Mouse (Mus musculus) ES-Bruce4 (cell line): ENCODE results near the gene 4930568D16Rik. TPM values are rescaled to one million over a fixed set of nuclear protein-coding genes. Genes with fewer than 3 reads are reported as not detected.

ENCODE experiments used
- H3K27ac ChIP-seq: 2 replicates; pipeline ENCODE4 v1.5.1; 2012; ENCODE audit warnings: low read length, inconsistent platforms; ENCODE audit not compliant: insufficient read depth
- H3K27me3 ChIP-seq: 2 replicates; pipeline ENCODE4 v1.6.1; 2012; ENCODE audit warnings: mild to moderate bottlenecking, low read length, inconsistent platforms; ENCODE audit not compliant: control insufficient read depth, poor library complexity, insufficient read depth, severe bottlenecking
- H3K36me3 ChIP-seq: 2 replicates; pipeline ENCODE4 v1.6.1; 2012; ENCODE audit warnings: inconsistent platforms, mild to moderate bottlenecking, low read length, moderate library complexity; ENCODE audit not compliant: control insufficient read depth, poor library complexity, insufficient read depth, severe bottlenecking
- H3K4me1 ChIP-seq: one replicate; pipeline ENCODE4 v1.8.1; 2011; ENCODE audit warnings: low read length; ENCODE audit not compliant: control insufficient read depth, insufficient read depth
- H3K4me3 ChIP-seq: 2 replicates; pipeline ENCODE4 v1.5.1; 2011; ENCODE audit warnings: low read depth, mild to moderate bottlenecking, low read length
- H3K9ac ChIP-seq: 2 replicates; pipeline ENCODE4 v1.6.1; 2012; ENCODE audit warnings: low read depth, mild to moderate bottlenecking, inconsistent platforms; ENCODE audit not compliant: poor library complexity, severe bottlenecking
- H3K9me3 ChIP-seq: replicated peaks from 2 replicates; pipeline ENCODE4 v1.6.1; 2012; ENCODE audit warnings: mild to moderate bottlenecking, low read length, inconsistent platforms; ENCODE audit not compliant: control insufficient read depth, poor library complexity, insufficient read depth, severe bottlenecking
- CTCF ChIP-seq: IDR thresholded peaks from one replicate; pipeline ENCODE4 v1.8.1; 2011; ENCODE audit warnings: low read depth, low read length
- EP300 ChIP-seq: IDR thresholded peaks from 2 replicates; pipeline ENCODE4 v1.6.1; 2011; ENCODE audit warnings: low read depth, low read length; ENCODE audit not compliant: insufficient read depth
- POLR2A ChIP-seq: IDR thresholded peaks from one replicate; pipeline ENCODE4 v1.8.1; 2011; ENCODE audit warnings: low read length; ENCODE audit not compliant: insufficient read depth
- polyA plus RNA-seq: library from polyadenylated mRNA; stranded (reverse); fragments of >200 nt; gene quantifications from 2 replicates; pipeline ENCODE4 v1.2.4, GENCODE M21; 2011; ENCODE audit warnings: low read depth; ENCODE audit not compliant: missing spikeins, insufficient read depth, insufficient read length

The 4930568D16Rik gene
- polyA plus RNA-seq = not detected in 2 replicates

DNA sequence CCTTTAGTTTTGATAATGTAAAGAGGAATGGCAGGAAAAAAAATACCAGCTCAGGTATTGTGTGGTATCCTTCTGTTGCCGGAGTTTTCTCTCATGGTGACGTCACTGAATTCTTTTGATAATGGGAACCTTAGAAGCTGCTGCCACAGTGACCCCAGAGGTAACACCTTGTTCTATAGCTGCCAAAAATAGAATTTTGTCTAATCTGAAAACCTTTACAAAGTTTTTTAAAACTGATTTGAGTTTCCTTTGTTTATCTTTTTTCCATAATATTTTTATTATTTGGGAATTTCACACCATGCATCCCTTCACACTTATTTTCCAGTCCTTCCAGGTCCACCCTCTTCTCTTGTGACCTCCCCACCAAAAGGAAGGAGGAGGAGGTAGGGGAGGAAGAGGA is at the start of gene 4930568D16Rik:
TSS of gene 4930568D16Rik (minus strand) at position 101 of the 400 bp plus-strand sequence.
- no peak within 1 kb of the TSS for H3K4me3 ChIP-seq
- no peak for TF ChIP-seq POLR2A
- TF ChIP-seq CTCF = no peak
- no peaks in the 10 kb centered on the region for H3K27me3 ChIP-seq
- no peak within 1 kb of the TSS for H3K9ac ChIP-seq
- H3K9me3 ChIP-seq = peaks cover 2% of the 10 kb centered on the region; the same call in 1 of the 2 replicates
- no peaks in the 10 kb centered on the region for H3K4me1 ChIP-seq
- H3K36me3 ChIP-seq = no peaks in the 10 kb centered on the region
- no peak within 1 kb of the TSS for H3K27ac ChIP-seq

DNA sequence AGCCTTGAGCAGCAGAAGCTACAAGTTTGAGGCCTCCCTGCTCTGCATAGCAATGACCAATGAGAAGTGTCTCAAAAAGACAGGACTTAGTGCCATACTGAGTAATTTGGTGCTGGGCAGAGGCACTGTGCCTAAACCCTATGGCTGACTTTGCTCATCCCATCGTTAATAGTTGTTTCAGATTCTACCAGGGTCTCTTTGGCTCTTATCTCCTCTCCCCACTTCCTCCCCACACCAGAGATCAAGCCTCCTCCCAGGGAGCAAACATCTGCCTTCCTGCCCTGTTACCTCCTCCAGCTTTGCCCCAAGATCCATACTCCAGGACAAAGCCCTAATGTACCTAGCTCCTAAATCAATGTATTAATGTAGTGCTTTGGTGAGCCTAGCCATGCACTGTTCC is 49.7 kb upstream of the 4930568D16Rik start:
- TF ChIP-seq EP300 (no peak), CTCF (no peak), POLR2A (no peak)
- Histone ChIP-seq H3K4me3 (no peak overlapping the region), H3K27me3 (no peaks in the 10 kb centered on the region; the same call in 1 of the 2 replicates), H3K9ac (no peak overlapping the region), H3K27ac (no peak overlapping the region), H3K9me3 (no peaks in the 10 kb centered on the region), H3K4me1 (no peaks in the 10 kb centered on the region), H3K36me3 (peaks cover 5% of the 10 kb centered on the region; the same call in 1 of the 2 replicates)

DNA sequence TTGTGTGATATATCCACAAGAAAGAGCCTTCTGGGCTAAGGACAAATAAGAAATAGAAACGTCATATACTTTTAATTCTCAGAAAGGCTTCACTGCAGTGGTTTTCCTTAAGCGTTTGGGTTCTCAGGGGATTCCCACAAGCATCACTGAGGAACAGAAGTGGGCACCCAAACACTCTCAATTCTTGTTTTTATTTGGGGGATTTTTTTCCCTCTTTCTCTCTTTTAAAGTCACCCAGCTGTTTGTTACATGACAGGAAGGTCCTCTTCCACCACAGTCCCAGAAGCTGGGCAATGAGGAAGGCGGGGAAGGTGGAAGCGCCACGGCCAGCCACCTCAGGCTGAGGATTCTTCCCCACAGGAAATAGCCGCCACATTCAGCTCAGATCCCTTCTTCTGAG is 48.9 kb upstream of the 4930568D16Rik start:
- Histone ChIP-seq H3K27ac (no peak overlapping the region), H3K27me3 (no peaks in the 10 kb centered on the region; the same call in 1 of the 2 replicates), H3K4me1 (no peaks in the 10 kb centered on the region), H3K9ac (no peak overlapping the region), H3K9me3 (no peaks in the 10 kb centered on the region), H3K4me3 (no peak overlapping the region), H3K36me3 (peaks cover 2% of the 10 kb centered on the region; the same call in 1 of the 2 replicates)
- TF ChIP-seq CTCF (no peak), EP300 (no peak), POLR2A (no peak)

DNA sequence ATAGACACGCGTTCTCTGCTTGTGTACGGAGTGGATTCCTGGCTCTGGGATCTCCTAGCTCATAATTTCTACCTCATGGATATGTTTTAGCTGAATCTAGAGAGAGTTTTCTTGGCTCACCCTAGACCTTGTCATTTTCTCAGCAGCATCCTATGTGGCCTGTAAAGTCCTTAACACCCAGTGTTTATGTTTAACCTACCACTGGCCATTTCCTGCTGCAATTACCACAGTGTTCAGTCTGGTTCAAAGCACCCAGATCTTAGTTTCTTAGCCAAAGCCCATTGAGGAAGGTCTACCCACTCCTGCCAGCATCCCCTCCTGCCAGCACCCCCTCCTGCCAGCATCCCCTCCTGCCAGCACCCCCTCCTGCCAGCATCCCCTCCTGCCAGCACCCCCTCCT is 45.3 kb upstream of the 4930568D16Rik start:
- Histone ChIP-seq H3K4me3 (no peak overlapping the region), H3K27me3 (no peaks in the 10 kb centered on the region), H3K9me3 (no peaks in the 10 kb centered on the region), H3K4me1 (no peaks in the 10 kb centered on the region), H3K36me3 (0 out of 2 replicates have a peak, but pooled peaks cover 2% of the 10 kb centered on the region), H3K27ac (no peak overlapping the region), H3K9ac (no peak overlapping the region)
- no peak for TF ChIP-seq EP300
- TF ChIP-seq POLR2A = no peak
- TF ChIP-seq CTCF = no peak

DNA sequence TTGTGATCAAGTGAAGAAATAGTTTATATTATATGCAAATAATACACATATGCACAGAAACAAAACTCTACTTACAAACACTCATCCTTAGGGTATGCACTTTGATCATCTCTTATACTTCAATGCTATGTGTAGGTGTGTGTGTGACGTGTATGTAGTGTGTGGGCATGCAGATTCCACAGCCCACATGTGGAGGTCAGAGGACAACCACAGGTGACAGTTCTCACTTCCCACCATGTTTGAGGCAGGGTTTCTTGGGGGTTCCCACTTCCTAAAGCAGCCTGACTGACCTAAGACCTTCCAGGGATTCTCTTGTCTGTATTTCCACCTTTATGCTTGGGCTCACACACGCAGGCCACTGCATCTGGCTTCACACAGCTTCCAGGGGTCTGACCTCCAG is 44.7 kb upstream of the 4930568D16Rik start:
- no peaks in the 10 kb centered on the region for H3K27me3 ChIP-seq
- TF ChIP-seq EP300 (no peak), CTCF (no peak)
- no peaks in the 10 kb centered on the region for H3K9me3 ChIP-seq
- no peak overlapping the region for H3K4me3 ChIP-seq
- no peak overlapping the region for H3K27ac ChIP-seq
- H3K4me1 ChIP-seq = no peaks in the 10 kb centered on the region
- H3K9ac ChIP-seq = no peak overlapping the region
- H3K36me3 ChIP-seq = 0 out of 2 replicates have a peak, but pooled peaks cover 2% of the 10 kb centered on the region

- Histone ChIP-seq H3K27me3 (no peaks in the 10 kb centered on the region), H3K27ac (no peak overlapping the region), H3K9ac (no peak overlapping the region), H3K9me3 (no peaks in the 10 kb centered on the region), H3K4me1 (no peaks in the 10 kb centered on the region), H3K36me3 (0 out of 2 replicates have a peak, but pooled peaks cover 2% of the 10 kb centered on the region), H3K4me3 (no peak overlapping the region)
- TF ChIP-seq POLR2A (no peak), CTCF (no peak), EP300 (no peak)
Observed at GRCm38 (mm10) chr2:35411640-35412190, 44.2 kb upstream of the 4930568D16Rik start.
